Mouse (Mus musculus) lung, embryonic 16.5 days (tissue): ENCODE results near the gene Rhpn2. TPM values are rescaled to one million over a fixed set of nuclear protein-coding genes. Genes with fewer than 3 reads are reported as not detected.

ENCODE experiments used
- ATAC-seq: fragments of 200-750 bp; cut with Nextera tagmentation; 2 replicates; pipeline ENCODE4 v1.8.0; 2017; ENCODE audit warnings: low read depth, mild to moderate bottlenecking, moderate library complexity
- H3K27ac ChIP-seq: fragments of 300-500 bp; sonication (generic); 2 replicates; pipeline ENCODE4 v1.5.1; 2014; ENCODE audit warnings: mild to moderate bottlenecking, control low read depth, low read length
- H3K27me3 ChIP-seq: fragments of 300-500 bp; sonication (generic); 2 replicates; pipeline ENCODE4 v1.6.1; 2014; ENCODE audit warnings: low read depth, low read length, mixed read lengths; ENCODE audit not compliant: control insufficient read depth, insufficient read depth
- H3K36me3 ChIP-seq: fragments of 300-500 bp; sonication (generic); 2 replicates; pipeline ENCODE4 v1.6.1; 2014; ENCODE audit warnings: low read length; ENCODE audit not compliant: control insufficient read depth, insufficient read depth
- H3K4me1 ChIP-seq: fragments of 300-500 bp; sonication (generic); replicated peaks from 2 replicates; pipeline ENCODE4 v1.6.1; 2014; ENCODE audit warnings: low read length, mixed read lengths; ENCODE audit not compliant: control insufficient read depth, insufficient read depth
- H3K4me2 ChIP-seq: fragments of 300-500 bp; sonication (generic); 2 replicates; pipeline ENCODE4 v1.6.1; 2014; ENCODE audit warnings: low read depth, low read length, control low read depth
- H3K4me3 ChIP-seq: fragments of 300-500 bp; sonication (generic); 2 replicates; pipeline ENCODE4 v1.5.1; 2014; ENCODE audit warnings: mild to moderate bottlenecking, low read length, control low read depth
- H3K9ac ChIP-seq: fragments of 300-500 bp; sonication (generic); 2 replicates; pipeline ENCODE4 v1.6.1; 2014; ENCODE audit warnings: low read length, control low read depth
- H3K9me3 ChIP-seq: fragments of 300-500 bp; sonication (generic); 2 replicates; pipeline ENCODE4 v1.6.1; 2016; ENCODE audit warnings: low read length; ENCODE audit not compliant: control insufficient read depth
- WGBS: fragments of 180-500 bp; shearing (Covaris S2); extraction: QIAGEN DNeasy Blood & Tissue Kit; methylation state at CpG from one replicate; pipeline ENCODE4 v1.1.7; 2014; 5-methylcytosine and 5-hydroxymethylcytosine counted together
- polyA plus RNA-seq: library from polyadenylated mRNA; unstranded; fragments of >200 nt; fragmentation: Nextera tagmentation; extraction: Ambion mirVana; gene quantifications from 2 replicates; pipeline ENCODE4 v1.2.1, GENCODE M21; 2015

Rhpn2 gene
- polyA plus RNA-seq, 1 experiment from 2014 or later: 6.6 TPM

DNA sequence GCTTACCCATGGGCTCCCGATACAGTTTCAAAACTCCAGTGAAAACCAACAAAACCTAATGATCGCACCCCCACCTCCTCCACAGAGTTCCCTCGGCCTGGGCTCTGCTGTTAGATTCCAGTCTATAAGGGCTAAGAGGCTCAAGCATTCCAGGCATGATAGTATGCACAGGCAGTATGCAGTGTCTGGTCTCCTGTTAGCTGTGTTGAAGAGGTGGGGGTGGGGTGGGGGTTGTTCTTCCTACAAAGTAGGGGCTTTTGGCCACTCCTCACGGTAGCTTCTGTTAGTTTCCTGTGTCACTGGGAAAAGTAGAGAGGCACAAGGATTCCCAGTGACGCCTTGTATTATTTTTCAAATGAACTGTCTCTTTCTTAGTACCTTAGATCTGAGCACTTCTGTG, 28.3 kb downstream of the Rhpn2 start:
- Histone ChIP-seq H3K27ac (no peak overlapping the region), H3K4me3 (no peak overlapping the region), H3K27me3 (no peaks in the 10 kb centered on the region), H3K9me3 (no peaks in the 10 kb centered on the region), H3K4me2 (no peak overlapping the region), H3K36me3 (no peaks in the 10 kb centered on the region), H3K4me1 (peaks cover 5% of the 10 kb centered on the region; the same call in 1 of the 2 replicates), H3K9ac (no peak overlapping the region)
- WGBS: 33% methylated on average over 5 of the region's 5 CpGs
- no peak for ATAC-seq

DNA sequence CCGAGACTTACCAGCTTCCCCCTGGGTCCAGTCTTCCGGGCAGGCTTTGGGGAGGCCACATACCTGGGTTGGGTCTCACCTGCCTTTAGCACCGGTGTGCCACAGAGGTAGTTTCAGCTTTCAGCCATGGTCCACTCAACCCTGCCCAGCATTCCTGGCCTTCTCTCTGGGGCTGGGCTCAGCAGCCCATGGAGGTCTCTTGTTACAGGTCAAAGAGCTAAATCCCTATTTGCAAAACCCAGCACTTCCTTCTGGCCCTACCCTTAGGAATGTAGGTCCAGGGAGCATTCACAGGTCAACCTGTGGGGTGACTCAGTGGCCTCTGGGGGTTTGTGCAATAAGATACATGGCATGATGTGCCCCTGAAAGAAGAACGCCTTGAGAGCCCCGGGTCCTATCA, 28.9 kb downstream of the Rhpn2 start:
- no peak overlapping the region for H3K4me2 ChIP-seq
- no peak overlapping the region for H3K4me3 ChIP-seq
- WGBS: 48% methylated on average over 5 of the region's 5 CpGs
- H3K4me1 ChIP-seq: peaks cover 5% of the 10 kb centered on the region; the same call in 1 of the 2 replicates
- H3K27ac ChIP-seq: no peak overlapping the region
- no peak overlapping the region for H3K9ac ChIP-seq
- peak; percentile 56 for ATAC-seq
- H3K36me3 ChIP-seq: no peaks in the 10 kb centered on the region
- H3K27me3 ChIP-seq: no peaks in the 10 kb centered on the region
- H3K9me3 ChIP-seq: no peaks in the 10 kb centered on the region

DNA sequence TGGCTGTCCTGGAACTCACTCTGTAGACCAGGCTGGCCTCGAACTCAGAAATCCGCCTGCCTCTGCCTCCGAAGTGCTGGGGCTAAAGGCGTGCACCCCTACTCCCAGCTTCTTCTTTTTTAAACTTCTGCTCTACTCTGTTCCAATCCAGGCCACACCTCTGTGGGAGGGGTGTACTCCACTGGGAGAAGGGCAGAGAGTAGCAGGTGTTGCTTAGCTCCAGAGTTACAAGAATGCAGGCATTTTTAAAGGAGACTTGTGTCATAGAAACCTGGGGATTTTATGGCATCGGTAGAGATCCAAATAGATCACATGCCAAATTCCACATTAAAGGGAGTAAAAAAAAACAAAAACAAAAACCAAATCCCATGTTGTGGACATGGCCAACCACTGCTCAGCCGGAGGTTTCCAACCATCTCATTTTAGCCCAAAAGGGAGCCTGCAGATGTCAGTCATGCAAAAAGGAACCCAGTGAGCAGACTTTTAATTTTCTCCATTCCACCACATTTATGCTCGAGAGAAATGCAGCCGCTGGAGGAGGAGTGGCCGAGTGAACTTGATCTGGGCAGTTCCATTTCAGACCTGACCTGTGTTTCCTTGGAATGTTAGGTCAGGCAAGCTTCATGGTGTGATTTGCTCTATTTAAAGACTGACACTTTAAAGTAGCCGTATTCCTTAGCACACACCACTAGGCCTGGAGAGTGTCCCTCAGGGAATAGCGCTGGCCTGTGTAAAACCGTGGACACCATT, 31.4 kb downstream of the Rhpn2 start:
- Histone ChIP-seq H3K4me2 (no peak overlapping the region), H3K4me1 (peaks cover 5% of the 10 kb centered on the region; the same call in 1 of the 2 replicates), H3K9me3 (no peaks in the 10 kb centered on the region), H3K27ac (no peak overlapping the region), H3K4me3 (no peak overlapping the region), H3K27me3 (no peaks in the 10 kb centered on the region), H3K36me3 (no peaks in the 10 kb centered on the region), H3K9ac (no peak overlapping the region)
- no peak for ATAC-seq
- 67% methylated on average over 12 of the region's 12 CpGs for WGBS

DNA sequence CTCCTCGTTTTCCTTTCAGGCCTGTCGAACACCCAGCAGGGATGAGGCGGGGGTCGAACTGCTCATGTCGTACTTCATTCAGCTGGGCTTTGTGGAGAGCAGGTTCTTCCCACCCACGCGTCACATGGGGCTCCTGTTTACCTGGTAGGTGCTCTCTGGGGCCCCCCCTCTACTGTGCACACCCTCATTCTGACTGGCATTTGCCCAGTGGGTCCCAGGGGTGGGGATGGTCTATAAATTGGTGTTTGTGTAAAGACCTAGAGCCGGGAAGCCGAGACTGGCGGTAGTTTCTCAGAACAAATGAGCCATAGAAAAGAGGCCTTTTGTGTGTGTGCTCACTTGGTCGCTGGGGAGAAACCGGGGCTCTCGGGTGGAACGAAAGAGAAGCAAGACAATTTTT, 37.1 kb downstream of the Rhpn2 start:
- Histone ChIP-seq H3K9me3 (no peaks in the 10 kb centered on the region), H3K36me3 (no peaks in the 10 kb centered on the region), H3K4me2 (no peak overlapping the region), H3K27ac (no peak overlapping the region), H3K4me3 (no peak overlapping the region), H3K27me3 (no peaks in the 10 kb centered on the region), H3K9ac (no peak overlapping the region), H3K4me1 (no peaks in the 10 kb centered on the region)
- no peak for ATAC-seq
- WGBS: 79% methylated on average over 14 of the region's 14 CpGs

DNA sequence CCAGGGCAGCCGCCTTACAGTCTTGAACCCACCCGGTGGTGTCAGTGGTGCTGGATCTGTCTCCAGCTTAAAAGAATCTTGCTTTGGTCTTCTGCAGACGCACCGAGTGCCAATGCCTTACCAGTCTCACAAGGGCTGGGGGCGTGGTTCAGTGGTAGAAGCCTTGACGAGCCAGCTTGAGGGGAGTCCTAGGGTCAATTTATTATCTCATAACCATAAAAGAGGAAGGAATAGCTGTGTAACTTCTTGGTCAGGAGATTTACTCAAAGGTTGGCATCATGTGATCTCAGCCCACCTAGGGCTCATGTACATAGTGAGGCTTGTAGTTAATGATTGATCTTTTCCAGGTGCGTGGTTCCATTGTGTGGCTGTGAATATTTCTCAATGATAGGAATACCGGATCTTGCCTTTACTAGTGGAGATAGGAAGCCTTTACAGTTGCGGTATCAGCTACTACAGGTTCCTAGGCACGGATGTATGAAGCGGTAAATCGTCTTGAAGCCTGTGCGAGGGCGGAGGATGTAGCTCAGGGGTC, 38.6 kb downstream of the Rhpn2 start:
- Histone ChIP-seq H3K9ac (no peak overlapping the region), H3K4me3 (no peak overlapping the region), H3K27ac (no peak overlapping the region), H3K4me1 (no peaks in the 10 kb centered on the region), H3K4me2 (no peak overlapping the region), H3K36me3 (no peaks in the 10 kb centered on the region), H3K9me3 (no peaks in the 10 kb centered on the region), H3K27me3 (no peaks in the 10 kb centered on the region)
- 75% methylated on average over 14 of the region's 14 CpGs for WGBS
- ATAC-seq: peak; percentile 28; the same call in 1 of the 2 replicates

DNA sequence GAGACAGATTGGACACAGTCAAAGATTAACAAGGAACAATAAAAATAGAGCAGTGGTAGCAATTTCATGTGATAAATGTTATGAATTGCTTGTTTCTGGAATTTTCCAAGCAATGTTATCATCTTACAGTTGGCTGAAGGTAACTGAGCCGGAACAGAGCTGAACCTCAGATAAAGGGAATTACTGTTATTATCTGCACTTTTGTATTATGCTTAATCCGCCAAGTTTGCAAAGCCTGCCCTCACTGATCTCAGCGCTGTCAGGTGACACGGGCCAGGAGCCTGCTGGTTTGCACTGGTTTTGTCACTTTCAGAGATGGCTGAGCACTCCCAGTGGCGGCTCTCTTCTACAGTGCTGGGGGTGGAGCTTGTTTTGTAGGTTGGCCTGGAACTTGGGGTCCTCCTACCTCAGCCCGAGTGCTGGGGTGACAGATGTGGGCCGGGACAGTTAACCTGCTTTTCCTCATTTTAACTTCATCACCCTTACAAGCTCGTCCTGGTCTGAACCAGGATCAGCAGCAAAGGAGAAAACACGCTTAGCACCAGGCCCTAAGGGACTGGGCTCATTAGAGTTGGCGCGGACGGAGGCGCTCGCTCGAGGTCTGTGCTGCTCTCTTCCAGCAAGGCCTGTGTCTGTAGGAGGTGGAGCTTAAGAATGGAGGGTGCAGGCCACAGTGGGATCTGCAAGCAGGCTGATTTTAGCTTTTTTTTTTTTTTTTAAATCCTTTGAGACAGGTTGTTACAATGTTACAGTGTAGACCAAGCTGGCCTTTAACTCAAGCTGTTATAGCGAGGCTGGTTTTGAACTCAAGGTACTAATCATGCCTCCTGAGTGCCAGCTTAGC, 39.4 kb downstream of the Rhpn2 start:
- H3K4me2 ChIP-seq: no peak overlapping the region
- no peaks in the 10 kb centered on the region for H3K36me3 ChIP-seq
- H3K9ac ChIP-seq: no peak overlapping the region
- no peaks in the 10 kb centered on the region for H3K4me1 ChIP-seq
- H3K27me3 ChIP-seq: no peaks in the 10 kb centered on the region
- no peaks in the 10 kb centered on the region for H3K9me3 ChIP-seq
- WGBS: 61% methylated on average over 16 of the region's 16 CpGs
- H3K4me3 ChIP-seq: no peak overlapping the region
- ATAC-seq: peak; percentile 54; the same call in 1 of the 2 replicates
- no peak overlapping the region for H3K27ac ChIP-seq

DNA sequence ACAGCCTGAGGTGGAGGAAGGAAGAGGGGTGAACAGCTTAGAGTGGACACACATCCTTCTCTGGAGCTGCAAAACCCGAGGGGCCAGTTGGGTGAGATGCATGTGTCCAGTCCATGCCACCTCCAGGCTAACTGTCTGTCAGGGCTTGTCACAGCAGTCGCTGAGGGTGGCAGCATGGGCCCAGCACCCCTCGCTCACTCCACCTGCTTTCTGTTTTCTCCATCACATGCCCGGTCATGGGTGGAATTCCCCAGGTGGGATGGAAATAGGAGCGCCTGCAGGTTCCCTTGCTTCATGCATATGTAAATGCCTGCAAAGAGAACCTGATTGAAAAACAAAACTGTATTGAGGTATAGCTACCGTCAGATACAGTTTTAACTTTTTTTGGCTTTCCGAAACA, 40.3 kb downstream of the Rhpn2 start:
- Histone ChIP-seq H3K9ac (no peak overlapping the region), H3K4me2 (no peak overlapping the region), H3K9me3 (no peaks in the 10 kb centered on the region), H3K27ac (no peak overlapping the region), H3K4me1 (no peaks in the 10 kb centered on the region), H3K4me3 (no peak overlapping the region), H3K27me3 (no peaks in the 10 kb centered on the region), H3K36me3 (no peaks in the 10 kb centered on the region)
- 75% methylated on average over 7 of the region's 7 CpGs for WGBS
- ATAC-seq: no peak

DNA sequence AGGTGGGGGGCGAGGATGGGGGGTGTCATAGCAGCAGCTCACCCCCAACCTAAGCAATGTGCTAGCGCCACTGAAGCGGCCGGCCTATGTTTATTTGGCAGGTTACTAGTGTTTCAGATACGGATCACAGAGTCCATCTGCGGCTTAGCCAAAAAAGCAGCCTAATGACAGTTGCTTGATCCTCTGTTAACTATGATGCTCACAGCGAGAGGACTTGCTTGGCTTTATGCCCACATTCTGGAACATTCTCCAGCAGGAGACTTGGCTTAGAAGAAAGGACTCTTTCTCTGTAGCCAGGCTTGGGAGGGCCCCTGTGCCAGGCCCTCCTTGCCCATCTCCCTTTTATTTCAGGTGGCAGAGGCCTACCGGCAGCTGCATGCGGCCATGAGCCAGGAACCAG, 42.7 kb downstream of the Rhpn2 start:
- no peaks in the 10 kb centered on the region for H3K36me3 ChIP-seq
- ATAC-seq: no peak
- no peak overlapping the region for H3K27ac ChIP-seq
- 76% methylated on average over 9 of the region's 9 CpGs for WGBS
- no peak overlapping the region for H3K4me2 ChIP-seq
- H3K27me3 ChIP-seq: no peaks in the 10 kb centered on the region
- no peaks in the 10 kb centered on the region for H3K4me1 ChIP-seq
- no peak overlapping the region for H3K4me3 ChIP-seq
- H3K9me3 ChIP-seq: no peaks in the 10 kb centered on the region
- no peak overlapping the region for H3K9ac ChIP-seq

DNA sequence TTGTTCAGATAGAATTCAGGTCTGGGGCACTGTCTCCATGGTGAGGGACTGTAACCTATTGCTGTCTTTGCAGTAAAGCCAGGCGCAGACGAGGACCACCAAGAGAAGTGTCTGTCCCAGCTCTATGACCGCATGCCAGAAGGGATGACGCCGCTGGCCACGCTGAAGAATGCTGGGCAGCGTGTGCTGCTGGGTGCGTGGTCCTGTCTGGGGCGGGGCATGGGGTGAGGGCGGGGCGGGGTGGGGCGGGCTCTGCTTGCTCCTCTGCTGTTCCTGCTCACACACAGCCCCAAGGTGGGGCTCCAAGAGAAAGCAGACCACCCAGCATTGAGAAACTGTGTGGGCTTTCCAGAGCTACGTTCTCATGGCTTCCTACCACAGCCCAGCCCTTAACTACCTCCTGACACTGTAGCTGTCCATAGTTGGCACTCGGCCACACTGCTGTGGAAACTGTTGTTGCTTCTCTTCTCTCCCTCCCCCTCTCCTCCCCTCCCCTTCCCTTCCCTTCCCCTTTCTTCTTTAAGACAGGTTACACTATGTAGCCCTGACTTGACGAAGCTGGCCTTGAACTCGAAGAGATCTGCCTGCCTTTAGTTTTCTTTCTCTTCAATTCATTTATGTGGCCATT, 45.6 kb downstream of the Rhpn2 start:
- no peaks in the 10 kb centered on the region for H3K27me3 ChIP-seq
- no peaks in the 10 kb centered on the region for H3K9me3 ChIP-seq
- H3K4me2 ChIP-seq: peak overlapping the region; percentile 19; the same call in 1 of the 2 replicates
- peak; percentile 47 for ATAC-seq
- no peak overlapping the region for H3K9ac ChIP-seq
- H3K36me3 ChIP-seq: no peaks in the 10 kb centered on the region
- WGBS: 37% methylated on average over 16 of the region's 16 CpGs
- H3K4me3 ChIP-seq: no peak overlapping the region
- no peaks in the 10 kb centered on the region for H3K4me1 ChIP-seq
- no peak overlapping the region for H3K27ac ChIP-seq
